Mouse (Mus musculus) cerebellum, postnatal 36 days (tissue): ENCODE data around the gene Wapl.
A peak's percentile ranks its signal among the peaks of the same experiment; 100 is the strongest.

Experiments used
- DNase-seq, 2 experiments: peaks; one replicate each; pipeline ENCODE4 v3.0.0; 2021 to 2022; ENCODE audit warnings: mixed read lengths in 2 of 2

Wapl gene

DNA sequence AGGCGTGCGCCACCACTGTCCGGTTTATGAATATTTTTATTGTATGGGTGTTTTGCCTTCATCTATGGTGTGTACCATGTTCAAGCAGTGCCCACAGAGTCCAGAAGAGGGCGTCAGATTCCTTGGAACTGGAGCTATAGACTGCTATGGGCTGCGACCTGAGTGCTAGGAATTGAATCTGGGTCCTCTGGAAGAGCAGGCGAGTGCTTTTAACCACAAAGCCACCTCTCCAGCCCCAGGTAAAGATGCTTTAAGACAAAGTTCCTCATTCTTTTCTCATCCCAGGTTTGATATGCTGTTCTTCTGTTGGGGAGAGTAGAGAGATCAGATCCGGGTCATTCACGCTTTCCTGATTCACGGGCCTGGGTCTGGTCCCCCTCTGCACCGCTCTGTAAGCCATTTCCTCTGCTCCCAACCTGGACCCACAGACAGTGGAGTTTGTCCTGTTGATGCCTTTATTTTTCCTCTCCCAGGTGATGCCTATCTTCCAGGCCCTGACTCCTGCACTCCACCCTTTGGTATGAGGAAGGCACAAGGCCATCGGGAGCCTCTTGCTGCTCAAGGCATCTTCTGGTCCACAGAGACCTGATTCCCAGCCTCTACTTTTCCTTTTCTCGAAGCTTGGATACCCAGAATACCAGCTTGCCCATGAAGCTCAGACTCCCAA is 103.1 kb downstream of the Wapl start:
- no peak for DNase-seq

DNA sequence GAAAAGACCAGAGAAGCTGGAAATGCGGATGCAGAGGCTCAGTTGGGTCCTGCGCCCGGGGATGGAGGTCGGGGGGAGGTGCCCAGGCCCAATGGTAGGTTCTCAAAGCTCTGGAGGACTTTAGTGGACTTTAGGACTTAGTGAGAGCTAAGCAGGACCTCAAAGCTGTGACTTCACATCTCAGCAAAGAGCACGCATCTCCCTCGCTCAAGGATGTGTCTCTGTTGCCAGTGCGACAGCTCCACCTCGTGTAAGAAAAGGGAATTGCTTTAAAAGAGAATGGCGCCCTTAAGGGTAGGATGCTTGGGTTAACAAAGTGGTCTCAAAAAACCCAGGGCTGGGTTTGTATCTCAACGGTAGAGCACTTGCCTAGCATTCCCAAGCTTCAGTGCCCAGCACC is 104.1 kb downstream of the Wapl start:
- peak; percentile 21 to 54 for DNase-seq

DNA sequence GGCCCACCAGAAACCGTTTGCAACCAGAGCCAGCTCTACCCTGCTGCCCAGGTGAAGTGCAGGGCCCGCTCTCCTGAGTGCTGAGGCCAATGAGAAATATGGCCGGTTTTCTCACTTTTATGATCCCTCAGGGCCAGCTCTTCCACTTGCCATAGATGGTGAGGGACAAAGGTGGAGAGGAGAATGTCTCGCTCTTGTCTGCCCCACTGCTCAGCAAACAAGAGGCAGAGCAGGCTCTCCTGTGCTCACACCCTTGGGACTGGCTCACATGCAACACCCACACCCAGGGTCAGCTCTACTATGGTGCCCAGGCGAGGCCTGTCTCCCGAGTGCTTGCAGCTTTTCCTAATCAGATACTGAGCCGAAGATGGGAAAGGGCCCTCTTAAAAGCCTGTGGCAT is 105.0 kb downstream of the Wapl start:
- DNase-seq, result no peak

DNA sequence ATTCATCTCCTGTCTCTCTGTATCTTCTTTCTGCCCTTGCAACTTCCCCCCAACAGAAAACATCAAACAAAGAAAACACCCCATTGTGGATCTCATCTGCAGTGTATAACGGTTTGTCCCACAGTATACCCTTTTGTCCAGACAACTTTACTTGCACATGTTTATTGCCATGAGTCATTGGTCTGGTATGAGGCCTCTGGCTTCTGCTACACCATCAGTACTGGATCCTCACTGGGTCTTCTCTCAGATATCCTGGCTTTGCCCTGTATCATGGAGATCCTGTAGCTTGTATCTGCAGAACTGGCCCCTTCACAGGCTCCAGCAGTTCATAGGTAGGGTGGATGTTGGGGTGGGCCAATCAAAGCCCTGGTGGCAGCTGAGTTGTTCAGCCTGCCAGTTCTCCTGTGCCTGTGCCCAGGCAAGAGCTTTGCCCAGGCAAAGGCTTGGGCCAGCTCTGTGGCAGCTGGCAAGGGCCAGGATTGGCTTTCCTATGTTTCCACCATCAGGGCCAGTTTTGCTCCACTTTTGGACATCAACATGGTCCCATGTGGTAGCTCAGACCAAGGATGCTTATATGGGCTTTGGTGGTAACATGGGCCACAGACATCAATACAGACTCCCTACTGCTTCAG is 119.8 kb downstream of the Wapl start:
- DNase-seq, result no peak
